Mouse (Mus musculus) brain, embryonic 14.5 days (tissue): ENCODE measurements around the gene Tmem214.

ENCODE experiments used
- CTCF ChIP-seq: fragments of 200-500 bp; IDR thresholded peaks from 2 replicates; pipeline ENCODE4 v1.5.1; 2012; ENCODE audit warnings: inconsistent platforms, mild to moderate bottlenecking, moderate library complexity, borderline replicate concordance; ENCODE audit not compliant: insufficient read depth, insufficient read length; ENCODE audit errors: extremely low read depth
- POLR2A ChIP-seq: fragments of 200-500 bp; IDR thresholded peaks from 2 replicates; pipeline ENCODE4 v1.6.1; 2012; ENCODE audit warnings: mild to moderate bottlenecking, inconsistent platforms, borderline replicate concordance; ENCODE audit not compliant: poor library complexity, insufficient read depth, insufficient read length, severe bottlenecking; ENCODE audit errors: extremely low read depth

- no peak for TF ChIP-seq CTCF
- TF ChIP-seq POLR2A: no peak
These were observed 45.1 kb upstream of the Tmem214 start for GRCm38 (mm10) chr5:30822689-30823088.
